8 mouse cellular contexts compared by ENCODE assay signal in genomic region chr16:15052389-15052923, GRCm38 (mm10).
DNase-seq lines count a peak whose midpoint lies in the region; ATAC-seq lines count a peak whose summit lies in the region.

No protein-coding gene starts in this region.

- no peaks in the 10 kb centered on the region for H3K9me3 ChIP-seq in kidney, embryonic 14.5 days (ENCODE audit: control insufficient read depth, low read length)
- H3K9me3 ChIP-seq in embryonic facial prominence, embryonic 11.5 days (replicated peaks; ENCODE audit: control insufficient read depth, low read length): no peaks in the 10 kb centered on the region
- H3K9me3 ChIP-seq in hindbrain, embryonic 10.5 days: no peaks in the 10 kb centered on the region
- no peaks in the 10 kb centered on the region for H3K9me3 ChIP-seq in midbrain, embryonic 14.5 days (ENCODE audit: control insufficient read depth, low read length)

- peaks cover 29% of the 10 kb centered on the region for H3K4me1 ChIP-seq in kidney, embryonic 14.5 days (ENCODE audit: control insufficient read depth, insufficient read depth, low read length)
- H3K4me1 ChIP-seq in embryonic facial prominence, embryonic 11.5 days (ENCODE audit: control insufficient read depth, insufficient read depth, low read length): peaks cover 4% of the 10 kb centered on the region
- peaks cover 41% of the 10 kb centered on the region for H3K4me1 ChIP-seq in hindbrain, embryonic 10.5 days (replicated peaks)
- peaks cover 13% of the 10 kb centered on the region; the same call in 1 of the 2 replicates for H3K4me1 ChIP-seq in midbrain, embryonic 14.5 days (ENCODE audit: control insufficient read depth, insufficient read depth, low read length)

- H3K27me3 ChIP-seq in kidney, embryonic 14.5 days (ENCODE audit: control insufficient read depth, insufficient read depth, low read length): no peaks in the 10 kb centered on the region
- no peaks in the 10 kb centered on the region for H3K27me3 ChIP-seq in embryonic facial prominence, embryonic 11.5 days (ENCODE audit: control insufficient read depth, insufficient read depth, low read length)
- H3K27me3 ChIP-seq in hindbrain, embryonic 10.5 days (ENCODE audit: insufficient read depth, poor library complexity, severe bottlenecking): no peaks in the 10 kb centered on the region
- H3K27me3 ChIP-seq in midbrain, embryonic 14.5 days (ENCODE audit: control insufficient read depth, insufficient read depth, low read length): no peaks in the 10 kb centered on the region

- peak overlapping the region; percentile 85; the same call in 1 of the 2 replicates for H3K27ac ChIP-seq in kidney, embryonic 14.5 days (ENCODE audit: low read depth, low read length)
- H3K27ac ChIP-seq in embryonic facial prominence, embryonic 11.5 days (replicated peaks; ENCODE audit: low read depth, low read length): peak overlapping the region; percentile 78
- H3K27ac ChIP-seq in hindbrain, embryonic 10.5 days: peak overlapping the region; percentile 79
- no peak overlapping the region for H3K27ac ChIP-seq in midbrain, embryonic 14.5 days (replicated peaks; ENCODE audit: low read depth, low read length)

- 20% methylated on average over 7 of the region's 7 CpGs for WGBS in kidney, embryonic 14.5 days
- WGBS in embryonic facial prominence, embryonic 11.5 days: 9% methylated on average over 7 of the region's 7 CpGs
- 13% methylated on average over 7 of the region's 7 CpGs for WGBS in hindbrain, embryonic 10.5 days
- WGBS in midbrain, embryonic 14.5 days: 21% methylated on average over 7 of the region's 7 CpGs

- H3K4me2 ChIP-seq in kidney, embryonic 14.5 days (replicated peaks; ENCODE audit: low read depth, low read length): peak overlapping the region; percentile 24
- no peak overlapping the region for H3K4me2 ChIP-seq in embryonic facial prominence, embryonic 11.5 days (ENCODE audit: low read depth, low read length)
- H3K4me2 ChIP-seq in midbrain, embryonic 14.5 days (ENCODE audit: low read length): peak overlapping the region; percentile 7; the same call in 1 of the 2 replicates

- no peak overlapping the region for H3K9ac ChIP-seq in kidney, embryonic 14.5 days (ENCODE audit: low read depth, low read length)
- no peak overlapping the region for H3K9ac ChIP-seq in embryonic facial prominence, embryonic 11.5 days (replicated peaks; ENCODE audit: low read length)
- H3K9ac ChIP-seq in midbrain, embryonic 14.5 days (replicated peaks; ENCODE audit: low read length): no peak overlapping the region

- ATAC-seq in kidney, embryonic 14.5 days (ENCODE audit: low FRiP score, low TSS enrichment): no peak; the same call in 1 of the 2 replicates
- peak; percentile 10; the same call in 1 of the 2 replicates for ATAC-seq in embryonic facial prominence, embryonic 11.5 days (replicated peaks; ENCODE audit: insufficient number of reproducible peaks, low FRiP score, low TSS enrichment, low read depth)
- ATAC-seq in midbrain, embryonic 14.5 days (ENCODE audit: low FRiP score, low TSS enrichment): 0 out of 2 replicates have a peak, but pooled peaks have one; percentile 2
- no peak for ATAC-seq in erythroblast, adult 5-6 weeks (replicated peaks; ENCODE audit: low FRiP score, poor library complexity, severe bottlenecking)

- no peaks in the 10 kb centered on the region for H3K36me3 ChIP-seq in kidney, embryonic 14.5 days (ENCODE audit: control insufficient read depth, insufficient read depth, low read length)
- no peaks in the 10 kb centered on the region for H3K36me3 ChIP-seq in embryonic facial prominence, embryonic 11.5 days (replicated peaks; ENCODE audit: control insufficient read depth, insufficient read depth, low read depth, low read length)
- no peaks in the 10 kb centered on the region for H3K36me3 ChIP-seq in hindbrain, embryonic 10.5 days
- no peaks in the 10 kb centered on the region for H3K36me3 ChIP-seq in midbrain, embryonic 14.5 days (ENCODE audit: control insufficient read depth, insufficient read depth, low read length)

- DNase-seq in kidney, postnatal 36 days: no peak
- no peak for DNase-seq in embryonic facial prominence, embryonic 11.5 days (ENCODE audit: low spot score)
- no peak for DNase-seq in hindbrain, embryonic 10.5 days (ENCODE audit: low spot score)
- DNase-seq in midbrain, embryonic 14.5 days: no peak
- DNase-seq in urinary bladder, postnatal 10 days (ENCODE audit: low spot score): no peak
- DNase-seq in spleen, adult 18-20 months: no peak

- no peak overlapping the region for H3K4me3 ChIP-seq in kidney, embryonic 14.5 days (ENCODE audit: low read length)
- no peak overlapping the region for H3K4me3 ChIP-seq in embryonic facial prominence, embryonic 11.5 days (ENCODE audit: low read depth, low read length)
- peak overlapping the region; percentile 33 for H3K4me3 ChIP-seq in hindbrain, embryonic 10.5 days
- no peak overlapping the region for H3K4me3 ChIP-seq in midbrain, embryonic 14.5 days (replicated peaks; ENCODE audit: low read depth, low read length)

Comparison
In these comparisons a context has a peak if more than half of its experiments do, and no peak if none do; other contexts are left out.
1. ATAC-seq: peak in embryonic facial prominence, embryonic 11.5 days (single experiment) and midbrain, embryonic 14.5 days (single experiment); none in kidney, embryonic 14.5 days (single experiment) and erythroblast, adult 5-6 weeks (single experiment).